Mouse (Mus musculus) retina, postnatal 7 days (tissue): ENCODE results near the gene Cemip.

ENCODE experiments used
- DNase-seq: peaks from one replicate; pipeline ENCODE4 v3.0.0-alpha.2; 2012; ENCODE audit warnings: low read depth, low spot score

The Cemip gene

GRCm38 (mm10) chr7:84028368-84028767 is 57.9 kb downstream of the Cemip start:
- DNase-seq, result no peak

GRCm38 (mm10) chr7:84026950-84027585 is 59.2 kb downstream of the Cemip start:
- DNase-seq, result no peak

- DNase-seq, result no peak
Measured at GRCm38 (mm10) chr7:84026090-84026489, 60.2 kb downstream of the Cemip start.

- DNase-seq, result no peak
Measured at GRCm38 (mm10) chr7:84023466-84023865, 62.8 kb downstream of the Cemip start.

GRCm38 (mm10) chr7:84022462-84022861 is 63.8 kb downstream of the Cemip start:
- DNase-seq, result no peak

GRCm38 (mm10) chr7:84019381-84019780 is 66.9 kb downstream of the Cemip start:
- no peak for DNase-seq

GRCm38 (mm10) chr7:84018291-84019266 is 67.7 kb downstream of the Cemip start:
- DNase-seq, result no peak

- no peak for DNase-seq
Measured at GRCm38 (mm10) chr7:84015050-84015449, 71.3 kb downstream of the Cemip start.

- no peak for DNase-seq
Measured at GRCm38 (mm10) chr7:84013656-84014055, 72.6 kb downstream of the Cemip start.

- DNase-seq, result no peak
Measured at GRCm38 (mm10) chr7:84004357-84004756, 81.9 kb downstream of the Cemip start.

GRCm38 (mm10) chr7:84001516-84001915 is 84.8 kb downstream of the Cemip start:
- no peak for DNase-seq

- DNase-seq, result no peak
Measured at GRCm38 (mm10) chr7:84000671-84001070, 85.6 kb downstream of the Cemip start.

- DNase-seq, result no peak
Measured at GRCm38 (mm10) chr7:83999647-84000046, 86.7 kb downstream of the Cemip start.

GRCm38 (mm10) chr7:83994348-83994747 is 92.0 kb downstream of the Cemip start:
- DNase-seq, result no peak

GRCm38 (mm10) chr7:83989294-83989693 is 97.0 kb downstream of the Cemip start:
- DNase-seq, result no peak

GRCm38 (mm10) chr7:83985751-83986150 is 100.6 kb downstream of the Cemip start:
- DNase-seq, result no peak

- DNase-seq, result no peak
Measured at GRCm38 (mm10) chr7:83982566-83982965, 103.7 kb downstream of the Cemip start.

- no peak for DNase-seq
Measured at GRCm38 (mm10) chr7:83978945-83979536, 107.3 kb downstream of the Cemip start.

GRCm38 (mm10) chr7:83978410-83978809 is 107.9 kb downstream of the Cemip start:
- DNase-seq, result no peak

GRCm38 (mm10) chr7:83976413-83976958 is 109.8 kb downstream of the Cemip start:
- no peak for DNase-seq

GRCm38 (mm10) chr7:83975283-83975682 is 111.0 kb downstream of the Cemip start:
- no peak for DNase-seq

GRCm38 (mm10) chr7:83972485-83972884 is 113.8 kb downstream of the Cemip start:
- DNase-seq, result no peak
